Mouse (Mus musculus) lung, embryonic 15.5 days (tissue): ENCODE data around the gene Cab39l. TPM values are rescaled to one million over a fixed set of nuclear protein-coding genes. Genes with fewer than 3 reads are reported as not detected.
"Not testable (repeated sequence)": the region's sequence is repeated elsewhere in the genome, so short reads cannot be mapped to it uniquely, and the experiment has no call there.

Experiments used
- ATAC-seq: fragments of 200-750 bp; cut with Nextera tagmentation; 2 replicates; pipeline ENCODE4 v1.8.0; 2017; ENCODE audit warnings: moderate number of reproducible peaks, borderline replicate concordance; ENCODE audit not compliant: low FRiP score, low TSS enrichment; ENCODE audit errors: extremely low read depth
- H3K27ac ChIP-seq: fragments of 300-500 bp; sonication (generic); 2 replicates; pipeline ENCODE4 v1.5.1; 2015; ENCODE audit warnings: moderate library complexity, mild to moderate bottlenecking, inconsistent platforms
- H3K27me3 ChIP-seq: fragments of 300-500 bp; sonication (generic); 2 replicates; pipeline ENCODE4 v1.6.1; 2015; ENCODE audit warnings: inconsistent platforms
- H3K36me3 ChIP-seq: fragments of 300-500 bp; sonication (generic); 2 replicates; pipeline ENCODE4 v1.6.1; 2015; ENCODE audit warnings: inconsistent platforms
- H3K4me1 ChIP-seq: fragments of 300-500 bp; sonication (generic); 2 replicates; pipeline ENCODE4 v1.6.1; 2015; ENCODE audit warnings: inconsistent platforms
- H3K4me2 ChIP-seq: fragments of 300-500 bp; sonication (generic); 2 replicates; pipeline ENCODE4 v1.6.1; 2015; ENCODE audit warnings: inconsistent platforms, mild to moderate bottlenecking, moderate library complexity
- H3K4me3 ChIP-seq: fragments of 300-500 bp; sonication (generic); 2 replicates; pipeline ENCODE4 v1.5.1; 2015; ENCODE audit warnings: mild to moderate bottlenecking, inconsistent platforms
- H3K9ac ChIP-seq: fragments of 300-500 bp; sonication (generic); 2 replicates; pipeline ENCODE4 v1.6.1; 2015; ENCODE audit warnings: inconsistent platforms
- H3K9me3 ChIP-seq: fragments of 300-500 bp; sonication (generic); 2 replicates; pipeline ENCODE4 v1.6.1; 2016; ENCODE audit warnings: inconsistent platforms
- WGBS: fragments of 180-500 bp; shearing (Covaris S2); methylation state at CpG from one replicate; pipeline ENCODE4 v1.1.7; 2015; 5-methylcytosine and 5-hydroxymethylcytosine counted together
- polyA plus RNA-seq: library from polyadenylated mRNA; unstranded; fragments of >200 nt; fragmentation: Nextera tagmentation; extraction: Ambion mirVana; gene quantifications from 2 replicates; pipeline ENCODE4 v1.2.1, GENCODE M21; 2015

Gene Cab39l
- polyA plus RNA-seq, 1 experiment from 2014 or later: 44.7 TPM

DNA sequence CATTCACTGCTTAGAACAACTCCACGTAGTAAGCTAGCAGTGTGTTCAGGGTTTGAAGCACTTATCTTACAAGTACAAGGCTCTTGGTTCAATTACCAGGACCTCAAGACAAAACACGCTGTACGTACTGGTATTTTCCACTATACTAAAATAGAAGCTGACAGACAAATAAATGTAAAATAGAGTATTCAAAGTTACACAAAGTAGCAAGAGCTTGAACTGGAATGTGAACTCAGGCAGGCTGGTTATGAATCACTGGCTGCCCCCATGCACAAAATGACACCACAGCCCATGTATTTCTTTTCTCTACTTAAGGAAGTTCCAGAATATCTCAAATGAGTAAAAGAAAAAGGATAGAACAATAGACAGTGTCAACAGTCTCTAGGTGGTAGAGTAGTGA is 154.2 kb downstream of the Cab39l start:
- Histone ChIP-seq H3K4me3 (no peak overlapping the region), H3K9me3 (no peaks in the 10 kb centered on the region), H3K36me3 (peaks cover 22% of the 10 kb centered on the region; the same call in 1 of the 2 replicates), H3K27me3 (no peaks in the 10 kb centered on the region), H3K9ac (no peak overlapping the region), H3K4me1 (peaks cover 8% of the 10 kb centered on the region), H3K4me2 (no peak overlapping the region), H3K27ac (no peak overlapping the region)
- ATAC-seq: no peak
- 92% methylated on average over 3 of the region's 3 CpGs for WGBS

DNA sequence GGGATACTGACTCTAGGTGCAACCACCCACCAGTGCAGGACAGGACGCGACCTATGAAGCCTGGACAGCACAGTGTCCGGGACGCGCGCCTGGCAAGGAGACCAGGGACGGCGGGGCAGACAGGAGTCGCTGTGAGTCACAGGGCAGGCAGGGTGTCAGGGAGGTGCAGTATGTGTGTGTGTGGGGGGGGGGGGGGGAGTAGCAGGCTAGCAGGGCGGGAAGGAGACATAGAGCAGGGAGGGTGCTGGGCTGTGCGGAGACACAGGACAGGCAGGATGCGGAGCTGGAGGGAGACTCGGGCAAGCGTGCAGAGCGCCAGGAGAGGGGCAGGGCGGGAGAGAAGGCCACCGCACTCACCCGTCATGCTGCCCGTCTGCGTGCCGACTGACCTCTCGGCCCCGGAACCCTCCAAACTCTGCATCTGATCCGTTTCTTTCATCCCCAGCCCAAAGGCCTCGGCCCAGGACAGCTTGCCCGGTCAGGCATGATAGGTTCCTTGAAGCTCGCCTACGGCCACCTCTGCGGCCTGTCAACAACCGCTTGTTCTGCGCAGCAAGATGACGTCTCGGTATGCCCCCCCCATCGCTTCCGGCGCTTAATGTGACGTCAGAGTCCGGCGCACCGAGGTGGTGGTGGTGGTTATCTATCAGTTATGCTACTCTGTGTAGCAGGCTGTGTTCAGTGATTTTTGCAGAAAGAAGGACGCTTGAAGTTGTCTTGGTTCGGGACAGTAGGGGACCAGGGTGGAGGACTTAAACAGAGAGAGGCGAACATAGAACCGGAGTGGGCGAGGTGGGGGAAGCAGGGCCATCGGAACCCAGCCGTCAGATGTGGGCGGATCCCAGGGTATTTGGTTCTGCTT is 156.9 kb downstream of the Cab39l start, which contains the start of gene Cdadc1:
TSS of gene Cdadc1 (minus strand) at position 562 of the 862 bp plus-strand sequence.
- WGBS: under 1% methylated on average over 47 of the region's 48 CpGs
- peak; percentile 93 for ATAC-seq
- peak within 1 kb of the TSS; percentile 55 for H3K27ac ChIP-seq
- no peaks in the 10 kb centered on the region for H3K9me3 ChIP-seq
- H3K4me2 ChIP-seq: peak within 1 kb of the TSS; percentile 73
- 0 out of 2 replicates have a peak, but pooled peaks cover 6% of the 10 kb centered on the region for H3K36me3 ChIP-seq
- H3K27me3 ChIP-seq: no peaks in the 10 kb centered on the region
- H3K9ac ChIP-seq: peak within 1 kb of the TSS; percentile 92
- H3K4me3 ChIP-seq: peak within 1 kb of the TSS; percentile 97
- peaks cover 8% of the 10 kb centered on the region for H3K4me1 ChIP-seq

DNA sequence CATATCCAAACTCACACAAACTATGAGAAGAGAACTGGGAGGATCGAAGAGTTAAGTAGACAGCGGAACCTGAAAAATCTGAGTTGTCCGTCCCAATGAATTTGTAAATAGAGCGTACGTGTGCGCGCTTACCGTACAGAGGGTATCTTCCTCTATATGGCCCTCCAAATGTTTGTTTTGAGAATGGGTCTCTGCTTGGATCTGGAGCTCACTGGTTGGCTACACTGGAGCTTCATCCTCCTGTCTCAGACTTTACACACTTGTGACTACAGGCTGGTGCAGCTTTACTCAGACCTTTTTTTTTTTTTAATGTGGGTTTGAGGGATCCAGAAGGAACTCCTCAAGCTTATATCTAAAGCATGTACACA is 157.5 kb downstream of the Cab39l start:
- H3K9ac ChIP-seq: peak overlapping the region; percentile 92
- H3K4me1 ChIP-seq: peaks cover 8% of the 10 kb centered on the region
- no peaks in the 10 kb centered on the region for H3K27me3 ChIP-seq
- 0% methylated on average over 8 of the region's 8 CpGs for WGBS
- peak overlapping the region; percentile 53 for H3K27ac ChIP-seq
- H3K9me3 ChIP-seq: no peaks in the 10 kb centered on the region
- H3K4me2 ChIP-seq: peak overlapping the region; percentile 73
- H3K36me3 ChIP-seq: 0 out of 2 replicates have a peak, but pooled peaks cover 2% of the 10 kb centered on the region
- ATAC-seq: no peak
- H3K4me3 ChIP-seq: peak overlapping the region; percentile 97

DNA sequence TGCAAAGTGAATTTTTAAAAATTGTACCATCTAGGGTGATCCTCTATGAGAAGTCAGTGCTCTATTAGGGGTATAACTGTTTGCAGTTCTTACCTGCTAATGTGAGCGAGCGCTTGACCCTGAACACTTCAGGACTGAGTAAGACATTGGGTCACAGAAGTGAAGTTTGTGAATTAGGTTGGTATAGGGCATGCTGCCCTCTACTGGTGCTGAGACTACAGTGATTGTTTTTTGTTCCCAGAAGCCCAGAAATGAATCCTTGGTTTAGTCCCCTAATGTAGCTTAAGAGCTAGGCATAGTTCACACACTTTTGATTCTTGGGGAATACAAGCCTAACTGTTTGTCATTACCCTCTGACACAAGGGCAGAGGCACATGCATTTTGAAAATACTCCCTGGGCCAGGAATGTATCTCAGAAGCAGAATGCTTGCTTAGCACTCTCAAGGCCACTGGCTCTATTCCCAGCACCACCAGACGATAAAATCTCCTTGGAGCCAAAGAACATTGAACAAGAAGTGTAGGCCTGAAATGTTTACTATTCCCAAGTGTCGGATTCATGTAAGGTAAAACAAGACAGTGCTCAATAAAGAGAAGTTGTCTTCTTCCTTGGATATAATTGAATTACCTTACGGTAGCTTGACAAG is 163.4 kb downstream of the Cab39l start:
- Histone ChIP-seq H3K9me3 (no peaks in the 10 kb centered on the region), H3K4me2 (no peak overlapping the region), H3K4me3 (no peak overlapping the region), H3K36me3 (no peaks in the 10 kb centered on the region), H3K9ac (no peak overlapping the region), H3K4me1 (no peaks in the 10 kb centered on the region), H3K27ac (no peak overlapping the region), H3K27me3 (no peaks in the 10 kb centered on the region)
- no peak for ATAC-seq
- 51% methylated on average over 5 of the region's 5 CpGs for WGBS

DNA sequence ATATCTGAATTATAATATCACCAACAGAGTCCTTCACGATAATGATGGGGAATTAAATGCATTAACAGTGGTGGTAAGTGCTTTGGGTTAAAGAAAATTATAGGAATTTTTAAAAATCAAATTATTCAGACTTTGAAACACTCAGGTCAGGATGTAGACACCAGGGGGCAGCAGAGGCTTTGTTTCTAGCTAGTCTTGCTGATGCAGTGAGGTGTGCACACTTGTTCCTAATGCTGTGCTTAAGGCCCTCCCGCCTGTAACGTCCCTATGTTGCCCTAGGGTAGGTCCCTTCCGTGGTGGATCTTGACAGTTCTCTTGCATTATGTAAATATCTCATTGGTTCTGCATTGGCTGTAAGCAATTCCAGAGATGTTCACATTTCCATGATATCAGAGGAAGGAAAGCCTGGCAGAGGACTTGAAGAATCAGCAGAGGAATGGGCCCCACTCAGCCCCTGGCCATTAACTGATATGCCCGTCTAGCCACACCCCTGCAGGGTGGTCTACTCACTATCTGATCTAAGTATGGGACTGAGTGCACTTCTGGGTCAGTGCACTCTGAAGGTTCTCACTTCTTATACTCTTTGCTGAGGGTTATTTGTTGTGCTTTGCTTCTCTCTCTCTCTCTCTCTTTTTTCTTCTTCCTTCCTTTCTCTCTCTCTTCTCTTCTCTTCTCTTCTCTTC is 165.0 kb downstream of the Cab39l start:
- H3K36me3 ChIP-seq: no peaks in the 10 kb centered on the region
- no peaks in the 10 kb centered on the region for H3K9me3 ChIP-seq
- H3K27ac ChIP-seq: no peak overlapping the region
- H3K27me3 ChIP-seq: no peaks in the 10 kb centered on the region
- H3K4me1 ChIP-seq: no peaks in the 10 kb centered on the region
- no peak overlapping the region for H3K9ac ChIP-seq
- ATAC-seq: no peak
- 18% methylated on average over 5 of the region's 5 CpGs for WGBS
- H3K4me3 ChIP-seq: no peak overlapping the region
- no peak overlapping the region for H3K4me2 ChIP-seq

DNA sequence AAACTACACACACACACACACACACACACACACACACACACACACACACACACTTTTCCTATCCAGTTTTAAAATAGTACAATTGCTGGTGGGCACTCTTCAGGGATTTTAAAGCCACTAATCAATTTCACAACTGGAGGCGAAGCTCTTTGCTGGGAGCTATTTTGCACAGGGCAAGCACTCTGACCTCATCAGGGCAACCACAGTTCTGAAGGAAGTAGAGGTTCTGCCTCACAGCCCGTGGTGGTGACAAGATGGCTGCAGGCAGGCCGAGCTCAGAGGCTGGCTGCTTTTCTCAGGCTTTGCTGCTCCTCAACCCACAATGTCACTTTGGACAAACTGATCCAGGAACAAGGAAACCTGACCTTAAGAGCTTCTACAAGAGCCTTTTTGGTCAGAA is 166.2 kb downstream of the Cab39l start:
- Histone ChIP-seq H3K27me3 (no peaks in the 10 kb centered on the region), H3K4me2 (no peak overlapping the region), H3K4me3 (no peak overlapping the region), H3K4me1 (no peaks in the 10 kb centered on the region), H3K9ac (no peak overlapping the region), H3K36me3 (no peaks in the 10 kb centered on the region), H3K27ac (no peak overlapping the region), H3K9me3 (no peaks in the 10 kb centered on the region)
- 54% methylated on average over 3 of the region's 3 CpGs for WGBS
- ATAC-seq: no peak

DNA sequence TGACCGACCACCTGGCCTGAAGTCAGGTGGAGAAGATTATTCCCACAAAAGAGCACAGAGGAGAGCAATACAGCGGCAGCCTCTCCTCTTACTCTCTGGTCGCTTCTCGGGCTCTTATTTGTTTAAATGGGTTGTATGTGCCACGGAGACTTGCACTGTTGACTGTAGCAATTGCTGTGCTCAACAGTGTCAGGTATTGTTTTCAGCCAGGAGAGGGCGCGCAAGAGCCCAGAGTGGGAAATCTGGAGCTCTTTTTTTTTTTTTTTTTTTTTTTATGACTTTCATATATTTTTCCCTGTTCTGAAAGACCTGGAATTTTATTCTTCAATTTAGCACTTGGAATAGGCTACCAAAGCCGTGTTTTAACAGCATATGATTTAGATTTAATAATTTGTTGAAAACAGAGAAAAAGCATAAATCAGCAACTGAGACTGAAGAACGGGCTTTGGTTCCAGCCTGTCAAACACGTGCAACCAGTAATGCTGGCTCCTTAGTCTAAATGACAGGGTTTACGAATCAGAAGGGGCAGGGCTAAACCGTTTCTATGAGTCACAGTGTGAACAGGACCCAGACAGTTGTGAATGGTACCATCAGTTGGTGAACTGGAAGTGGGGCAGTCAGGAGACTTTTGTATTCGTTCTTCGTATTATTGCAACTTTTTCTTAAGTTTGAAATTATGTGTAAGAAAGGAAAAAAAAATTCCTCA is 172.3 kb downstream of the Cab39l start:
- no peak overlapping the region for H3K4me3 ChIP-seq
- no peaks in the 10 kb centered on the region for H3K4me1 ChIP-seq
- ATAC-seq: no peak
- WGBS: 43% methylated on average over 14 of the region's 14 CpGs
- no peak overlapping the region for H3K9ac ChIP-seq
- no peaks in the 10 kb centered on the region for H3K36me3 ChIP-seq
- H3K27me3 ChIP-seq: no peaks in the 10 kb centered on the region
- H3K4me2 ChIP-seq: no peak overlapping the region
- no peak overlapping the region for H3K27ac ChIP-seq
- no peaks in the 10 kb centered on the region for H3K9me3 ChIP-seq

DNA sequence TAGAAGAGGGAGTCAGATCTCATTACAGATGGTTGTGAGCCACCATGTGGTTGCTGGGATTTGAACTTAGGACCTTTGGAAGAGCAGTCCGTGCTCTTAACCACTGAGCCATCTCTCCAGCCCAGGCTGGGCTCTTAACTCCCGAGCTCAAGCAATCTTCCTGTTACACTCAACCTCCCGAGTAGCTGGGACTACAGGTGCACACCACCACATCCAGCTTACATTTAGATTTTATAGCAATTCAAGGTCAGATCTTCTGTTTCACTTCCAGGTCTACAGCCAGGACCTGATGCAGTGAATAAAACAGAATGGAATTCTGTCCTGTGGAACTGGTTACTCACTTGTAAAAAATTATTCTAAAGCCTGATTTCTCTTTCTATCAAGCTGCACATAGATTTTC is 173.4 kb downstream of the Cab39l start:
- H3K4me1 ChIP-seq, ATAC-seq, H3K4me3 ChIP-seq, H3K4me2 ChIP-seq, H3K9me3 ChIP-seq, H3K9ac ChIP-seq, H3K36me3 ChIP-seq, H3K27ac ChIP-seq, H3K27me3 ChIP-seq: not testable (repeated sequence)
- 75% methylated on average over 3 of the region's 3 CpGs for WGBS

DNA sequence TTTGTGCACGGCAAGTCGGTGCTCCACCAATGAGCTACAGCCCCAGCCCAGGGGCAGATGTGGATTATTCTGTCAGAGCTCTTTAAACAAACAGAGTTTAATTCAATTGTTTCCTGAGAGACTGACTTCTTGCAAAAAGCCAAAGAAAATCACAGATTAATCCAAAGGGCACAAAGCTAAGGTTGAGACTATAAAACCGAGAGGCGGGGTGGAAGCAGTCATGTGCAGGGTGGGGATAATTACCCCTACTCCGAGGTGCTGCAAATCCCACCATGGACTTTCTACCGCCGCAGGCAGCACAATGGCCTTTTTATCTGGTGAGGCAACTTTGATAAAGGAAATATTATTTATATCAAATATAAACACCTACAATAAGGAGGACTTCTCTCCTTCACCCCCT is 176.0 kb downstream of the Cab39l start:
- no peaks in the 10 kb centered on the region for H3K36me3 ChIP-seq
- H3K9me3 ChIP-seq: no peaks in the 10 kb centered on the region
- no peaks in the 10 kb centered on the region for H3K27me3 ChIP-seq
- no peak overlapping the region for H3K4me2 ChIP-seq
- H3K4me1 ChIP-seq: no peaks in the 10 kb centered on the region
- no peak overlapping the region for H3K27ac ChIP-seq
- no peak overlapping the region for H3K4me3 ChIP-seq
- 69% methylated on average over 7 of the region's 7 CpGs for WGBS
- ATAC-seq: no peak
- no peak overlapping the region for H3K9ac ChIP-seq

DNA sequence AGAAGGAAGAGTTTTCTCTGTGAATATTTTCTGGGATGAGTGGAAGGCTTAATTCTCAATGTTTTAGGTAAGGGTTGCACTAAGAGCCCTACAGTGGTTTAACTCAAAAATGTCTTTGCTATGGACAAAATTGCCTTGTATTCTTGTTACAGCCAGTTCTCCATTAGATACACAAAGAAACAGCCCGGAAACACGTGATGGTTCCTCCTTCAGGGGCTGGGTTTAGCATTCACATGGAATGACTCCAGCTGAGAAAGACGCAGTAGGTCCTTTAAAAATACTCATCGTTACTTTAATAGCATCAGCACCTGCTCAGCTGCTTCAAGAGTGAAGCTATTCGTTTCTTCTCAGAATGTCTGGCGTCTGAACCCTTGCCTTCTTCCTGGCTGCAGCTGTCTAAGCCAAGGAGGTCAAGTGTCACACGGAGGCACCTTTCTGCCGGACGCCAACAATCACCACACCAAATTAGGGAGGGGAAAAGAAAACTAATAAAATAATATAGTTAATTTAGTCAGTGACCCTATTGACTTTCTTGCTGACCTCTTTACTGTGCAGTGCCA is 183.6 kb downstream of the Cab39l start:
- H3K9ac ChIP-seq: no peak overlapping the region
- H3K4me2 ChIP-seq: peak overlapping the region; percentile 91
- no peak overlapping the region for H3K27ac ChIP-seq
- peaks cover 12% of the 10 kb centered on the region; the same call in 1 of the 2 replicates for H3K27me3 ChIP-seq
- ATAC-seq: no peak
- no peaks in the 10 kb centered on the region for H3K36me3 ChIP-seq
- H3K9me3 ChIP-seq: no peaks in the 10 kb centered on the region
- WGBS: 42% methylated on average over 9 of the region's 9 CpGs
- no peak overlapping the region for H3K4me3 ChIP-seq
- H3K4me1 ChIP-seq: peaks cover 23% of the 10 kb centered on the region

DNA sequence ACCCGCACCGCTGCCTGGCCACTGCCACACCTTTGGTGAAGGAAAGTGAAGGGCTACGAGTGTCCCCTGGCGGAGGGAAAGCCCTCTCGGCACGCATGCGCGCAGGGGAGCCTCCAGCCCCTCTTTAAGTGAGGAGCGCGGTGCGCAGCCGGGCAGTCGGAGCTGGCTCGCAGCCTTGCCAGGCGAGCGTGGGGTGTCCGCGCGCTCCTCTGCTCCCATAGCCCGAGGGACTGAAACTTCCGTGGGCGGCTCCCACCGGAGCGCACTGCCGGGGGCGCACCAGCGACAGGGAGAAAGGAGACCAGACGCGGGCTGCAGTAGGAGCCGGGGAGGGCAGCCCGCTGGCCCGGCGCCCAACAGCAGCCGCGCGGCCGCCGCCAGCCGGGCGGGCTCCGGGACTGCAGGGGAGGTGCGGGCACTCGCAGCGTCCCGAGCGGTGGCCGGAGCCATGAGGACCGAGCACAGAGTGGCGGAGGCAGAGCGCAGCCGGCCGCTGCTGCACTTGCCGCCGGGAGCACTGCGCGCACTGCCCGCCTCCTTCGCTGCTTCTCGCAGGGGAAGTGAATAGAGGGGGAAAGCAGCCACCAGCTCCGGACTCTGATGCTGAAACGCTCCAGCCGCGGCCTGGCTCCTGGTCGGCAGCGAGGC is 184.5 kb downstream of the Cab39l start, which contains the start of gene Shisa2:
TSS of gene Shisa2 (plus strand) at position 151 of the 648 bp plus-strand sequence.
- Histone ChIP-seq H3K4me1 (peaks cover 23% of the 10 kb centered on the region), H3K4me3 (peak within 1 kb of the TSS; percentile 63), H3K27ac (peak within 1 kb of the TSS; percentile 80), H3K27me3 (peaks cover 12% of the 10 kb centered on the region; the same call in 1 of the 2 replicates), H3K9ac (peak within 1 kb of the TSS; percentile 56), H3K4me2 (peak within 1 kb of the TSS; percentile 91), H3K9me3 (no peaks in the 10 kb centered on the region), H3K36me3 (0 out of 2 replicates have a peak, but pooled peaks cover 3% of the 10 kb centered on the region)
- under 1% methylated on average over 57 of the region's 65 CpGs for WGBS
- peak; percentile 82 for ATAC-seq
